Mouse (Mus musculus): ENCODE results near the gene Ywhae. TPM values are rescaled to one million over a fixed set of nuclear protein-coding genes. Genes with fewer than 3 reads are reported as not detected.

The Ywhae gene
- total RNA-seq, 2 experiments from 2014 or later = 1,350 to 1,430 TPM

DNA sequence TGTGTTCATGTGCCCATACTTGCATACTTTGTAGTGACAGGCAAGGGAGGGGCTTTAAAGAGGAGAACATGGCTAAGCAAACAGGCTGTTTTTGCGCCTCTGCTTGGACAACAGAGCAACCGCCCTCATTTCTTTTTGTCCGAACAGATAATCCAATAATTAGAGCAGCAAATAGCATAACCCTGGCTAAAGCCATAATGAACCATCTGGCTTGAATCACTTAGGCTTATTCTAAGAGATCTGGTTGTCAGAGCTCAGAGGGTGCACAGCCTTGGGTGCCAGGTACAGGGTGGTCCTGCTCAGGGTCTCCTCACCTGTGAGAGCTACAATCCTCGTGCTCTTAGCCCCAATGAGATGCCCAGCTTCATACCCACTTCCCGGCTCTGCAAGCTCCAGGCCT is 60.7 kb downstream of the Ywhae start:
- no peak for DNase-seq (ENCODE audit: low spot score in 2 of 2)

DNA sequence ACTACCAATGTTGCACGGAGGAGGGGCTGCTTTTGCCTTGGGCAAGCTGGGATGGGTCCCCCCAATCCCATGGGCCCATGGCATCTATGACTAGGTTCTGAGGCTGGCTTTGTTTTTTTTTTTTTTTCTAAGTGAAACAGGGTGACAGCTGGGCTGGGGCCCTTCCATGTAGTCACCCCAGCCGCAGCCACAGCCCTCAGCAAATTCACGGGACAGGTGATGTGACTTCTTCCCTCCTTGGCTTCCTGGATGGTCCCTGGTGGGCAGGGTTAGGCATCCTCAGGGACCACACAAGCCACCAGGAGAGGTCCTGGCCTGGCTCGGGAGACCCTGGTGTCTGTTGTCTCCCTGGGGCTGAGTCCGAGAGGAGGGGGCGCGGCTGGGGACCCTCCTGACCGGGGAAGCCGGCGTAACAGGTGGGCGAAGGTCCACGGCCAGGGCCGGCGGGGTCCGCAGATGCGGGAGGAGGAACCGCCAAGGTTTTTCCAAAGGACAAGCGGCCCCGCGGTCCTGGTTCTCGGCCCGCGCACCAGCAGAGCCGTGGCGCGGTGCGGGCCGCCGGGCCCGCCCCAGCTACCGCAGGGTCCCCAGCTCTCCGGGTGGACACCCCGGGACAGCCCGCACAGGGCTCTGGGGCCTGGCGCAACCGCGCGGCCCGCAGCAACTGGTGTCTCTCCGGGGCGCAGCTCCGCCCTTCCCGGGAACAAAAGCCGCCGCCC is 62.1 kb downstream of the Ywhae start:
- no peak for DNase-seq (ENCODE audit: low spot score in 2 of 2)

DNA sequence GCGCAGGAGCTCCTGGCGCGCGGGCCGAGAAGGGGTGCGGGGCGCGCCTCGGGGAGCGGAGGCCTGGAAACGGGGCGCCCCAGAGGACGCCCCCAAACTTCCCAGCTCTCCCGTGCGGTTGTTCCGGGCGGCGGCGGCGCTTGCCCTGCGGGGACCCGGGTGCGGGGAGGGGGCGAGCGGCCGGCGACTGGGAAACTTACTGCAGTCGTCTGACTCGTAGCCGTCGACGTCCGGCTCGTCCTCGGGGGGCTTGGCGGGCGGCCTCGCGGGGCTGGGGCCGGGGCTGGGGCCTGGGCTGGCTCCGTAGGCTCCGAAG is 62.6 kb downstream of the Ywhae start:
- no peak for DNase-seq (ENCODE audit: low spot score in 2 of 2)

DNA sequence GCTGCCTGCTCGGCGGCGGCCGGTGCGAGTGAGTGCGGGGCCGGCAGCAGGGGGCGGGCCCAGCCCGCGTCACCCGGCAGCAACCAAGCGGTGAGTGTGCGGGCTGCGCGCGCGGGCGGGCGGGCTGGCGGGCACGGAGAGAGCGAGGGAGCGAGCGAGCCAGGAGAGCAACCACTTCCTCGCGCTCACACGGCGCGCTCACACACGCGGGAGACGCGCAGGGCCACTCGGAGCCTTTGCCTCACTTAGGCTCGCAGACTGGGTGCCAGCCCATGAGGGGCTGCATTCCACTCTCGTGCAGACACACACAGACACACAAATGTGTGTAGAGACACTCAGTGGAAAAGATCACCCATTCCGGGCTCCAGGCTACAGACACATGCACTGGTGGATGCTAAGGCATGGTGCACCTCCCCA is 63.4 kb downstream of the Ywhae start, which contains the start of gene Doc2b:
TSS of gene Doc2b (minus strand) at position 21 of the 417 bp plus-strand sequence.
- DNase-seq (ENCODE audit: low spot score in 2 of 2) = peak; percentile 69 to 75

DNA sequence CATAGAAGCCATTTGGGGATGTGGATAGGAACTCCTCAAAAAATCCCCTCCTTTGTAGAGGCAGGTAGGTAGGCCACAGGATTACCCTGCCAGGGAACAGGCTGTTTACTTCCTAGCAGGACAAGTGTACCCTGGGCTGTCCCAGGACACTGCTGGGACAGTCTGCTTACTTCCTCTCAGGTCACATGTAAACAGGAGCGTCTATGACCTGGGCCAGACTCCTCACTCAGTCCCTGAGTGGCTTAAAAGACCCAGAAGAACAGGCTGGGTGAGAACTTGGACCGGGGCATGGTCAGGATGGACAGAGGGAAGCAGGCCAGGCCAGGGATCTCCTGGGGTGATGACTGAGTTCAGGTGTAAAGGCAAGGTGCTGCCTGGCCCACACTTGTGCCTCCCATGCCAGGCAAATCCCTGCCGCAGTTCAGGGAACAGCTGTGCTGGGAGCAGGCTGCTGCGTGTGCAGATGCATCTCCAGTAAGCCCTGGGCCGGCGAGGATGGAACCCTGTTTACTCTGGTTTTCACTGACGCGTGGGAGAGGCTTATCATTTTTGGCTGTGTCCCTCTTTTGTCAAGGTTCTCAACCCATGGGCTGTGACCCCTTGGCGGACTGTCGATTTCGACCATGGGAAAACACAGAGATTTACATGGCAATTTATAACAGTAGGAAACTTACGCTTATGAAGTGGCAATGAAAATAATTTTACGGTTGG is 64.0 kb downstream of the Ywhae start:
- no peak for DNase-seq (ENCODE audit: low spot score in 2 of 2)

DNA sequence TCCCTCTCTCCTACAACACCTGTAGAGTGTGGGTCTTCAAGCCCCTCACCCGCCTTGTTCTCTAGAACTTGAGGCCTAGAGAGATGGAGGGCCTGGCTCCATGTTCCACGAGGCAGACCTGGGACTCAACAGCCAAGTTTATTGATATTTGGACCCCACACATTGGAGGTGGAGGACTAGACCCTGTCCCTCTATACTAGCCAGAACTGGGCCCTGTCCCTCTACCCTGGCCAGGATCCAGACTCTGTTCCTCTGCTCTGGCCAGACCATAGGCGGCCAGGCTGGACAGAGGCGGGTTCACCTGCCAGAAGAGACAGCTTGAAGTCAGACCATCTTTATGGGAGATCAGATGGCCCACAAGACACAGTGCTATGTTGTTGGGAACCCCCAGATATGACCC is 68.7 kb downstream of the Ywhae start:
- DNase-seq (ENCODE audit: low spot score in 2 of 2) = no peak

DNA sequence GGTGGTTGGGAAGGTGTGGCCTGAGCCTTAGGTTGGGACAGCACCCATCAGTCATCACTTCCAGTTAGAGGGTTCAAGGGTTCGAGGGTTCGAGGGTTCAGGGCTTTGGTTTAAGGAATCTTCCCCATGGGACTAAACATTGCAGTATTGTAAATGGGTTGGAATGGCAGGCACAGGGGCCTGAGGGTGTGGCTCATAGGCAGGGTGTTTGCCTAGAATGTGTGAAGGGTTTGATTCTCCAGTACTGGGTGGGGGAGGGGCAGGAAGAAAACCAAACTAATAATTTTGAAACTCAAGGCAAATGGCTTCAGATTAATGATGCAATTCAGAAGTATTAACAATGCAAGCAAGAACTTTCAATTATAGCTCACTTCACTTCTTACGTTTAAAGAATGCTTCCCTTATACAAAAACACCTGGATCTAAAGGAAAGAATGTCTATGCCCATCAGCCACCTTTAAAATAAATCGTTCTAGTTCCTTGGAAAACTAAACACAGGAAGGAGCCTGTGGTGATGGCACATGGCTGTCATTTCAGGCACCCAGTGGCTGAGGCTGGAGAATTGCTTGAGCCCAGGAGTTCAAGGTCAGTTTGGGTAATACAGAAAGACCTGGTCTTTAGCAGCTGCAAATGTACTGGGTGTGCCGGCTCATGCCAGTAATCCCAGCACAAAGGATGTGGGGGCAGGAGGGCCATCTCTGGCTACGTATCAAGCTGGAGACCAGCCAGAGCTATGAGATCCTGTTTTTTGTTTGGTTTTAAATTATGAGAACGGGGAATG is 69.3 kb downstream of the Ywhae start:
- no peak for DNase-seq (ENCODE audit: low spot score in 2 of 2)

DNA sequence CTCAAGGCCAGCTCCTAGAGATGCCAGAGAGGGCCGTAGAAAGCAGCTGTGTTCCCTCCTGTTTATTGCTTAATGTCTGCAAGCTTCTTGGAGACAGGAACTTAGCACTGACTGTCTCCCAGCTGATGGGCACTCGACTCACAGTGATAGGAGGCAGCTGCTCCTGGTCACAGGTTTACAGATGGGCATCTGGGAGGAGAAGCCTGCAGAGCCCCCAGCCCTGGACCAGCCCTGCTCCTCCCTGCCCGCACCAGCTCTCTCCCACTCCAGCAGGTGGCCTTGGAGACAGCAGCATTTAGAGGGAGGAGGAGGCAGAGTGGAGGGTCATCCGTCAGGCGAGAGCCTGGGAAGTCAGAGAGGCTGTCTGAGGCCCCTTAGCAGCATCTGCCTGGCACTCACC is 74.8 kb downstream of the Ywhae start:
- DNase-seq (ENCODE audit: low spot score in 2 of 2) = no peak

DNA sequence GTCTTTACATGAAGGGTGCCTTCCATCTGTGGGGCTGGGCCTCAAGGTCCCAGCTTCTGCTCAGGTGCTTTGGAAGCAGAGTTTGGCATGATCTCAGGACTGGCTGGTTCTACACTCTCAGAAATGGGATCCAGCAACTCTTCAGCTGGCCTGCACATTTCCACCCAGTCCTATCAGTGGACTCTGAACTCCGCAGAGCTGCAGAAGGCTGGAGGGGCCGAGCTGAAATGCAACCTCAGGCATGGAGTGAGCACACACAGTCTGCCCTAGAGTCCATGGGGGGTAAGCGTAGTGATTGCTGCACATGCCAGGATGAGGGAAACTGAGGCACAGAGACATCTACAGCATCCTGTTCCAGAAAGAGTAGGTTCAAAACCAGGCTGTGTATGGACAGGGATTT is 77.9 kb downstream of the Ywhae start:
- DNase-seq (ENCODE audit: low spot score in 2 of 2) = no peak

DNA sequence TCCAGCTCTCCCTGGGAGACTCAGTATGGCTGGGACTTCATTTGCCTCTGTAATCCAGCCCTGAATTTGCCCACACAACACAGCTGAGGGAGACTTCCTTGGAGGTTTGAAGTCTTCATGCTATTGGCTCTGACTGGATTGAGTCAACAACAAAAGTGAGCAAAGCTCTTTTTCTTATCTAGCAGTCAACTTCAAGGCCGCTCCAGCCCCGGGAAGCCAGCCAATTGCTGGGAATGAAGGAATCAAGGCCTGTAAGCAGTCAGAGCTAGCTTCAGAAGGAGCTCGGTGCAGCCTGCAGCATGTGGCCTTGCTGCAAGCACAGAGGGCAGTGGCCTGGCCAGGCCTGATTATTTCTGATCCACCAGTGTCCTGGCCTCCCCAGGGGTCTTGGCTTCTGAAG is 79.2 kb downstream of the Ywhae start:
- DNase-seq (ENCODE audit: low spot score in 2 of 2) = no peak

DNA sequence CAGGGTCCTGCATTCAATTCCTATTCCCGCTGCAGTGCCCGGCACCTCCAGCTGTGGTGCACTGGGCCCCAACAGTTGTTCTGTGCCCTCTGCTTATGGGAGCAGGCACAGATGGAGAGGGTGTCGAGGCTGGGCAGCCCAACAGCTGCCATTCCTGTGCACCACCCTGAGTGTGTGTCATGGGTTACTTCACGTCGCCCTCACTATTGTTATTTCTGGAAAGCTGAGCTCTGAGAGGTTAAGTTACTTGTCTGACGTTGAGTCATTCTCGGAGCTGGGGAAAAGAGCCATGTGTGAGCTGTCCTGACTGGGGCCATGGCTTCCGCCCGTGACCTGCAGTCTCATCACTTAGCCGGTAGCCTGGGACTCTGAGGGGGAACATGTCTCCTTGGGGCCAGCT is 80.4 kb downstream of the Ywhae start:
- no peak for DNase-seq (ENCODE audit: low spot score in 2 of 2)

Other genes starting within 250 kb of the Ywhae start
- gene Prpf8, start 246.1 kb upstream of the Ywhae start, total RNA-seq (2021) = 100 to 1,000 TPM; 111 to 113 TPM
- gene Rilp, start 222.8 kb upstream of the Ywhae start, total RNA-seq (2021) = 1 to 10 TPM; 3.7 to 5.0 TPM
- gene Scarf1, start 219.3 kb upstream of the Ywhae start, total RNA-seq (2021) = 1 to 10 TPM; 2.9 to 3.3 TPM
- gene Slc43a2, start 201.2 kb upstream of the Ywhae start, total RNA-seq (2021) = 10 to 100 TPM; 40.5 to 44.7 TPM
- gene Pitpna, start 144.8 kb upstream of the Ywhae start, total RNA-seq (2021) = 100 to 1,000 TPM; 312 to 321 TPM
- 10 to 100 TPM; 49.7 to 58.8 TPM for gene Inpp5k, start 101.9 kb upstream of the Ywhae start, total RNA-seq (2021)
- 10 to 100 TPM; 20.1 to 21.1 TPM for gene Myo1c, start 82.4 kb upstream of the Ywhae start, total RNA-seq (2021)
- gene Crk, start 53.6 kb upstream of the Ywhae start, total RNA-seq (2021) = 100 to 1,000 TPM; 127 to 129 TPM
- 10 to 100 TPM; 84.1 to 86.4 TPM for gene Doc2b, start 63.2 kb downstream of the Ywhae start, total RNA-seq (2021)
- 1 to 10 TPM; 5.4 to 5.6 TPM for gene Rph3al, start 205.6 kb downstream of the Ywhae start, total RNA-seq (2021)